Mouse (Mus musculus) hindbrain, embryonic 15.5 days (tissue): ENCODE data around the gene Nckap5. TPM values are rescaled to one million over a fixed set of nuclear protein-coding genes. Genes with fewer than 3 reads are reported as not detected.

ENCODE experiments used
- ATAC-seq: fragments of 200-750 bp; cut with Nextera tagmentation; 2 replicates; pipeline ENCODE4 v1.8.0; 2017; ENCODE audit warnings: low read depth, moderate number of reproducible peaks, moderate TSS enrichment; ENCODE audit not compliant: low FRiP score
- H3K27ac ChIP-seq: fragments of 300-500 bp; sonication (generic); replicated peaks from 2 replicates; pipeline ENCODE4 v1.5.1; 2015; ENCODE audit warnings: mild to moderate bottlenecking, inconsistent platforms
- H3K27me3 ChIP-seq: fragments of 300-500 bp; sonication (generic); 2 replicates; pipeline ENCODE4 v1.6.1; 2015; ENCODE audit warnings: control low read depth, inconsistent platforms
- H3K36me3 ChIP-seq: fragments of 300-500 bp; sonication (generic); 2 replicates; pipeline ENCODE4 v1.6.1; 2015; ENCODE audit warnings: control low read depth, inconsistent platforms
- H3K4me1 ChIP-seq: fragments of 300-500 bp; sonication (generic); replicated peaks from 2 replicates; pipeline ENCODE4 v1.6.1; 2015; ENCODE audit warnings: control low read depth, inconsistent platforms
- H3K4me2 ChIP-seq: fragments of 300-500 bp; sonication (generic); 2 replicates; pipeline ENCODE4 v1.6.1; 2015; ENCODE audit warnings: moderate library complexity, mild to moderate bottlenecking, inconsistent platforms
- H3K4me3 ChIP-seq: fragments of 300-500 bp; sonication (generic); 2 replicates; pipeline ENCODE4 v1.5.1; 2015; ENCODE audit warnings: mild to moderate bottlenecking, inconsistent platforms
- H3K9ac ChIP-seq: fragments of 300-500 bp; sonication (generic); 2 replicates; pipeline ENCODE4 v1.6.1; 2015; ENCODE audit warnings: inconsistent platforms
- H3K9me3 ChIP-seq: fragments of 300-500 bp; sonication (generic); 2 replicates; pipeline ENCODE4 v1.6.1; 2016; ENCODE audit warnings: control low read depth, inconsistent platforms
- WGBS: fragments of 180-500 bp; shearing (Covaris S2); methylation state at CpG from one replicate; pipeline ENCODE4 v1.1.7; 2015; 5-methylcytosine and 5-hydroxymethylcytosine counted together
- polyA plus RNA-seq: library from polyadenylated mRNA; unstranded; fragments of >200 nt; fragmentation: Nextera tagmentation; extraction: Ambion mirVana; gene quantifications from 2 replicates; pipeline ENCODE4 v1.2.1, GENCODE M21; 2015

Nckap5 gene
- 11.7 and 15.5 TPM in 2 replicates for polyA plus RNA-seq

GRCm38 (mm10) chr1:126830031-126830927 is at the start of gene Nckap5:
Gene Nckap5, minus strand, starts transcription at chr1:126830799.
- peak within 1 kb of the TSS; percentile 62 for H3K4me2 ChIP-seq
- peak within 1 kb of the TSS; percentile 68 for H3K27ac ChIP-seq
- under 1% methylated on average over 35 of the region's 35 CpGs for WGBS

GRCm38 (mm10) chr1:126877495-126877894 is 46.9 kb upstream of the Nckap5 start:
- Histone ChIP-seq H3K4me3 (no peak overlapping the region), H3K4me2 (no peak overlapping the region), H3K9ac (no peak overlapping the region), H3K4me1 (no peaks in the 10 kb centered on the region), H3K36me3 (no peaks in the 10 kb centered on the region), H3K9me3 (no peaks in the 10 kb centered on the region), H3K27me3 (no peaks in the 10 kb centered on the region), H3K27ac (no peak overlapping the region)
- ATAC-seq, result no peak
- WGBS, result 84% methylated on average over 2 of the region's 2 CpGs

More at GRCm38 (mm10) chr1:126830031-126830927, at the start of gene Nckap5:
- Histone ChIP-seq H3K4me3 (peak within 1 kb of the TSS; percentile 32), H3K36me3 (no peaks in the 10 kb centered on the region), H3K4me1 (peaks cover 20% of the 10 kb centered on the region), H3K9me3 (no peaks in the 10 kb centered on the region), H3K27me3 (peaks cover 14% of the 10 kb centered on the region; the same call in 1 of the 2 replicates), H3K9ac (no peak within 1 kb of the TSS)
- ATAC-seq, result peak; percentile 82

GRCm38 (mm10) chr1:126868372-126868771 is 37.8 kb upstream of the Nckap5 start:
- Histone ChIP-seq H3K9ac (no peak overlapping the region), H3K4me3 (no peak overlapping the region), H3K9me3 (no peaks in the 10 kb centered on the region), H3K36me3 (no peaks in the 10 kb centered on the region), H3K27me3 (no peaks in the 10 kb centered on the region), H3K4me2 (no peak overlapping the region), H3K27ac (no peak overlapping the region), H3K4me1 (peaks cover 15% of the 10 kb centered on the region)
- 94% methylated on average over 9 of the region's 9 CpGs for WGBS
- ATAC-seq, result no peak

- H3K27ac ChIP-seq, result no peak overlapping the region
- H3K9ac ChIP-seq, result no peak overlapping the region
- no peak overlapping the region for H3K4me2 ChIP-seq
- no peaks in the 10 kb centered on the region for H3K27me3 ChIP-seq
- no peak for ATAC-seq
- no peak overlapping the region for H3K4me3 ChIP-seq
- H3K4me1 ChIP-seq, result peaks cover 15% of the 10 kb centered on the region
- WGBS, result 86% methylated on average over 5 of the region's 5 CpGs
- no peaks in the 10 kb centered on the region for H3K36me3 ChIP-seq
- no peaks in the 10 kb centered on the region for H3K9me3 ChIP-seq
These were observed 37.3 kb upstream of the Nckap5 start for GRCm38 (mm10) chr1:126867912-126868311.

GRCm38 (mm10) chr1:126865591-126866086 is 35.0 kb upstream of the Nckap5 start:
- Histone ChIP-seq H3K4me3 (no peak overlapping the region), H3K9ac (no peak overlapping the region), H3K27ac (peak overlapping the region; percentile 66), H3K9me3 (no peaks in the 10 kb centered on the region), H3K4me2 (no peak overlapping the region), H3K27me3 (no peaks in the 10 kb centered on the region), H3K36me3 (no peaks in the 10 kb centered on the region), H3K4me1 (peaks cover 15% of the 10 kb centered on the region)
- 10% methylated on average over 7 of the region's 7 CpGs for WGBS
- ATAC-seq, result peak; percentile 93

GRCm38 (mm10) chr1:126861816-126862215 is 31.2 kb upstream of the Nckap5 start:
- H3K9ac ChIP-seq, result no peak overlapping the region
- no peaks in the 10 kb centered on the region for H3K9me3 ChIP-seq
- H3K36me3 ChIP-seq, result no peaks in the 10 kb centered on the region
- H3K27me3 ChIP-seq, result no peaks in the 10 kb centered on the region
- WGBS, result 38% methylated on average over 3 of the region's 3 CpGs
- H3K27ac ChIP-seq, result no peak overlapping the region
- no peak overlapping the region for H3K4me3 ChIP-seq
- peaks cover 15% of the 10 kb centered on the region for H3K4me1 ChIP-seq
- no peak overlapping the region for H3K4me2 ChIP-seq
- ATAC-seq, result no peak

GRCm38 (mm10) chr1:126860537-126860936 is 29.9 kb upstream of the Nckap5 start:
- no peaks in the 10 kb centered on the region for H3K36me3 ChIP-seq
- no peaks in the 10 kb centered on the region for H3K9me3 ChIP-seq
- H3K4me2 ChIP-seq, result no peak overlapping the region
- H3K4me1 ChIP-seq, result peaks cover 6% of the 10 kb centered on the region
- ATAC-seq, result no peak
- no peak overlapping the region for H3K27ac ChIP-seq
- H3K9ac ChIP-seq, result no peak overlapping the region
- no peaks in the 10 kb centered on the region for H3K27me3 ChIP-seq
- 88% methylated on average over 4 of the region's 4 CpGs for WGBS
- no peak overlapping the region for H3K4me3 ChIP-seq

GRCm38 (mm10) chr1:126849481-126849880 is 18.9 kb upstream of the Nckap5 start:
- H3K36me3 ChIP-seq, result no peaks in the 10 kb centered on the region
- no peak overlapping the region for H3K4me2 ChIP-seq
- ATAC-seq, result no peak
- no peak overlapping the region for H3K9ac ChIP-seq
- H3K4me3 ChIP-seq, result no peak overlapping the region
- no peak overlapping the region for H3K27ac ChIP-seq
- 55% methylated on average over 6 of the region's 6 CpGs for WGBS
- no peaks in the 10 kb centered on the region for H3K27me3 ChIP-seq
- H3K9me3 ChIP-seq, result no peaks in the 10 kb centered on the region
- H3K4me1 ChIP-seq, result no peaks in the 10 kb centered on the region

GRCm38 (mm10) chr1:126846317-126846716 is 15.7 kb upstream of the Nckap5 start:
- Histone ChIP-seq H3K9ac (no peak overlapping the region), H3K27ac (no peak overlapping the region), H3K4me1 (no peaks in the 10 kb centered on the region), H3K4me2 (no peak overlapping the region), H3K9me3 (no peaks in the 10 kb centered on the region), H3K27me3 (no peaks in the 10 kb centered on the region), H3K36me3 (no peaks in the 10 kb centered on the region), H3K4me3 (no peak overlapping the region)
- no peak for ATAC-seq
- 67% methylated on average over 4 of the region's 4 CpGs for WGBS

- no peak overlapping the region for H3K27ac ChIP-seq
- H3K9ac ChIP-seq, result no peak overlapping the region
- H3K27me3 ChIP-seq, result peaks cover 14% of the 10 kb centered on the region; the same call in 1 of the 2 replicates
- ATAC-seq, result no peak
- H3K4me1 ChIP-seq, result peaks cover 20% of the 10 kb centered on the region
- no peaks in the 10 kb centered on the region for H3K36me3 ChIP-seq
- no peak overlapping the region for H3K4me2 ChIP-seq
- no peak overlapping the region for H3K4me3 ChIP-seq
- 90% methylated on average over 1 of the region's 1 CpGs for WGBS
- no peaks in the 10 kb centered on the region for H3K9me3 ChIP-seq
These were observed 2.3 kb upstream of the Nckap5 start for GRCm38 (mm10) chr1:126832885-126833284.

- H3K4me3 ChIP-seq, result peak overlapping the region; percentile 16; the same call in 1 of the 2 replicates
- H3K27ac ChIP-seq, result no peak overlapping the region
- H3K9me3 ChIP-seq, result no peaks in the 10 kb centered on the region
- WGBS, result 47% methylated on average over 9 of the region's 9 CpGs
- no peak overlapping the region for H3K9ac ChIP-seq
- H3K4me1 ChIP-seq, result peaks cover 20% of the 10 kb centered on the region
- no peaks in the 10 kb centered on the region for H3K36me3 ChIP-seq
- H3K27me3 ChIP-seq, result peaks cover 14% of the 10 kb centered on the region; the same call in 1 of the 2 replicates
- H3K4me2 ChIP-seq, result peak overlapping the region; percentile 38
- no peak for ATAC-seq
These were observed 1.6 kb downstream of the Nckap5 start for GRCm38 (mm10) chr1:126829031-126829430.

- H3K9ac ChIP-seq, result no peak overlapping the region
- H3K27ac ChIP-seq, result no peak overlapping the region
- WGBS, result 69% methylated on average over 3 of the region's 3 CpGs
- peaks cover 8% of the 10 kb centered on the region for H3K4me1 ChIP-seq
- ATAC-seq, result no peak
- H3K4me2 ChIP-seq, result no peak overlapping the region
- H3K4me3 ChIP-seq, result no peak overlapping the region
- no peaks in the 10 kb centered on the region for H3K9me3 ChIP-seq
- H3K36me3 ChIP-seq, result no peaks in the 10 kb centered on the region
- peaks cover 10% of the 10 kb centered on the region; the same call in 1 of the 2 replicates for H3K27me3 ChIP-seq
These were observed 5.8 kb downstream of the Nckap5 start for GRCm38 (mm10) chr1:126824841-126825240.
